Mouse (Mus musculus): Measurements from ENCODE around the gene Cdyl2. TPM values are rescaled to one million over a fixed set of nuclear protein-coding genes. Genes with fewer than 3 reads are reported as not detected.

Gene Cdyl2
- polyA plus RNA-seq, 1 experiment from 2014 or later, result 12.7 TPM

GRCm38 (mm10) chr8:116676174-116676573, 56.6 kb downstream of the Cdyl2 start:
- no peak overlapping the region for H3K4me2 ChIP-seq (replicated peaks)
- no peak overlapping the region for H3K4me3 ChIP-seq (replicated peaks; ENCODE audit: low read length)
- no peak for DNase-seq (ENCODE audit: low spot score)
- H3K27me3 ChIP-seq (ENCODE audit: control insufficient read depth, insufficient read depth, low read length), result no peaks in the 10 kb centered on the region
- H3K9ac ChIP-seq, result no peak overlapping the region
- ATAC-seq (ENCODE audit: low FRiP score), result no peak
- H3K36me3 ChIP-seq (replicated peaks; ENCODE audit: control insufficient read depth, insufficient read depth), result no peaks in the 10 kb centered on the region
- H3K9me3 ChIP-seq (ENCODE audit: control insufficient read depth, low read length), result no peaks in the 10 kb centered on the region
- no peaks in the 10 kb centered on the region for H3K4me1 ChIP-seq (replicated peaks; ENCODE audit: control insufficient read depth, insufficient read depth, low read length)
- H3K27ac ChIP-seq, result no peak overlapping the region
- 100% methylated on average over 1 of the region's 1 CpGs for WGBS

DNA sequence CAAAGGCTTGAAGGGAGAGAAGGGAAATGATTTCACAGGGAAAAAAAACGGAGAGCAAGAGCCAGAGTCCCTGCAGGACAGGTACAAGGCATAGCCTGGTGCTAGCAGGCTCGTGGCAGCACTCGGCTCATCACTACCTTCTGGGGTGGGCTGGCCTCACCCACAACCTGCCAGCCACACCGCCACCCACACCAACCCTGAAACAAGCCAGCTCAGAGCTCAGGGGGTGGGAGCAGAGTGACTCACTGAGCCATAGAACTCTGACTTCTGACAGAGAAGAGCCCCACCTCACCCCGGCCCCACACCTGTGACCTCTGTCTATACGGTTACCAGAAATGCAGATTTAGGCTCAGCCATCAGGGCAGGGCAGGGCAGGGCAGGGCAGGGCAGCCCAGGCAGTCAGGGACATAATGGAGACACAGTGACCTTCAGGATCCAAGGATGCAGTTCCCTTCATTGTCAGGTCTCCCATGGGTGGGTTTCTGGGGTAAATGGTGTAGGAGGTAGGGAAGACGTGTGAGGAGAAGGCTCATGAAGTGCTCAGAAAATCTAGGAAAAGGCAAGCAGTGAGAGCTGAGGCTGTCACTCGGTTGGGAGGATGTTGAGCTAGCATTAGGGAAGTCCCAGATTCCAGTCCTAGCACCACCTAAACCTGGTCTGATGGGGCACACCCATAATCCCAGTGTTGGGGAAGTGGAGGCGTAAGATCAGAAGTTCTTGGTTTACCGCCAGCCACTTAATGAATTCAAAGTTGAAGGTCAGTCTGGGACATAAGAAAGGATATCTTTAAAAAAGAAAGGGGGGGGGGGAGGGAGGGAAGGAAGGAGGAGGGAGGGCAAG, 58.6 kb downstream of the Cdyl2 start:
- no peak for DNase-seq (ENCODE audit: low spot score)
- Histone ChIP-seq H3K9me3 (ENCODE audit: control insufficient read depth, low read length) (peaks cover 3% of the 10 kb centered on the region; the same call in 1 of the 2 replicates), H3K36me3 (replicated peaks; ENCODE audit: control insufficient read depth, insufficient read depth) (no peaks in the 10 kb centered on the region), H3K9ac (no peak overlapping the region), H3K27me3 (ENCODE audit: control insufficient read depth, insufficient read depth, low read length) (no peaks in the 10 kb centered on the region), H3K4me3 (replicated peaks; ENCODE audit: low read length) (no peak overlapping the region), H3K4me2 (replicated peaks) (no peak overlapping the region), H3K4me1 (replicated peaks; ENCODE audit: control insufficient read depth, insufficient read depth, low read length) (no peaks in the 10 kb centered on the region), H3K27ac (no peak overlapping the region)
- no peak for ATAC-seq (ENCODE audit: low FRiP score)
- WGBS, result 80% methylated on average over 10 of the region's 10 CpGs

- DNase-seq (ENCODE audit: low spot score) (no peak), ATAC-seq (ENCODE audit: low FRiP score) (no peak)
- 85% methylated on average over 8 of the region's 8 CpGs for WGBS
- Histone ChIP-seq H3K4me3 (replicated peaks; ENCODE audit: low read length) (no peak overlapping the region), H3K27me3 (ENCODE audit: control insufficient read depth, insufficient read depth, low read length) (no peaks in the 10 kb centered on the region), H3K4me2 (replicated peaks) (no peak overlapping the region), H3K9me3 (ENCODE audit: control insufficient read depth, low read length) (peaks cover 5% of the 10 kb centered on the region; the same call in 1 of the 2 replicates), H3K27ac (no peak overlapping the region), H3K9ac (no peak overlapping the region), H3K4me1 (replicated peaks; ENCODE audit: control insufficient read depth, insufficient read depth, low read length) (no peaks in the 10 kb centered on the region), H3K36me3 (replicated peaks; ENCODE audit: control insufficient read depth, insufficient read depth) (no peaks in the 10 kb centered on the region)
Measured at GRCm38 (mm10) chr8:116673493-116673892, 59.3 kb downstream of the Cdyl2 start.

GRCm38 (mm10) chr8:116673052-116673451, 59.7 kb downstream of the Cdyl2 start:
- H3K27me3 ChIP-seq (ENCODE audit: control insufficient read depth, insufficient read depth, low read length), result no peaks in the 10 kb centered on the region
- no peak overlapping the region for H3K27ac ChIP-seq
- H3K4me1 ChIP-seq (replicated peaks; ENCODE audit: control insufficient read depth, insufficient read depth, low read length), result no peaks in the 10 kb centered on the region
- peaks cover 5% of the 10 kb centered on the region; the same call in 1 of the 2 replicates for H3K9me3 ChIP-seq (ENCODE audit: control insufficient read depth, low read length)
- no peaks in the 10 kb centered on the region for H3K36me3 ChIP-seq (replicated peaks; ENCODE audit: control insufficient read depth, insufficient read depth)
- no peak overlapping the region for H3K9ac ChIP-seq
- WGBS, result 93% methylated on average over 4 of the region's 4 CpGs
- DNase-seq (ENCODE audit: low spot score) (no peak), ATAC-seq (ENCODE audit: low FRiP score) (no peak)
- no peak overlapping the region for H3K4me3 ChIP-seq (replicated peaks; ENCODE audit: low read length)
- no peak overlapping the region for H3K4me2 ChIP-seq (replicated peaks)

- ATAC-seq (ENCODE audit: low FRiP score) (no peak), DNase-seq (ENCODE audit: low spot score) (no peak)
- Histone ChIP-seq H3K9me3 (ENCODE audit: control insufficient read depth, low read length) (peaks cover 5% of the 10 kb centered on the region; the same call in 1 of the 2 replicates), H3K27me3 (ENCODE audit: control insufficient read depth, insufficient read depth, low read length) (no peaks in the 10 kb centered on the region), H3K27ac (no peak overlapping the region), H3K36me3 (replicated peaks; ENCODE audit: control insufficient read depth, insufficient read depth) (no peaks in the 10 kb centered on the region), H3K9ac (no peak overlapping the region), H3K4me1 (replicated peaks; ENCODE audit: control insufficient read depth, insufficient read depth, low read length) (no peaks in the 10 kb centered on the region), H3K4me2 (replicated peaks) (no peak overlapping the region), H3K4me3 (replicated peaks; ENCODE audit: low read length) (no peak overlapping the region)
- WGBS, result 72% methylated on average over 5 of the region's 5 CpGs
Measured at GRCm38 (mm10) chr8:116671543-116671942, 61.2 kb downstream of the Cdyl2 start.

GRCm38 (mm10) chr8:116670604-116671003, 62.2 kb downstream of the Cdyl2 start:
- Histone ChIP-seq H3K27me3 (ENCODE audit: control insufficient read depth, insufficient read depth, low read length) (no peaks in the 10 kb centered on the region), H3K4me1 (replicated peaks; ENCODE audit: control insufficient read depth, insufficient read depth, low read length) (no peaks in the 10 kb centered on the region), H3K4me2 (replicated peaks) (no peak overlapping the region), H3K9me3 (ENCODE audit: control insufficient read depth, low read length) (peaks cover 5% of the 10 kb centered on the region; the same call in 1 of the 2 replicates), H3K4me3 (replicated peaks; ENCODE audit: low read length) (no peak overlapping the region), H3K27ac (no peak overlapping the region), H3K9ac (no peak overlapping the region), H3K36me3 (replicated peaks; ENCODE audit: control insufficient read depth, insufficient read depth) (no peaks in the 10 kb centered on the region)
- 92% methylated on average over 7 of the region's 7 CpGs for WGBS
- ATAC-seq (ENCODE audit: low FRiP score) (no peak), DNase-seq (ENCODE audit: low spot score) (no peak)

DNA sequence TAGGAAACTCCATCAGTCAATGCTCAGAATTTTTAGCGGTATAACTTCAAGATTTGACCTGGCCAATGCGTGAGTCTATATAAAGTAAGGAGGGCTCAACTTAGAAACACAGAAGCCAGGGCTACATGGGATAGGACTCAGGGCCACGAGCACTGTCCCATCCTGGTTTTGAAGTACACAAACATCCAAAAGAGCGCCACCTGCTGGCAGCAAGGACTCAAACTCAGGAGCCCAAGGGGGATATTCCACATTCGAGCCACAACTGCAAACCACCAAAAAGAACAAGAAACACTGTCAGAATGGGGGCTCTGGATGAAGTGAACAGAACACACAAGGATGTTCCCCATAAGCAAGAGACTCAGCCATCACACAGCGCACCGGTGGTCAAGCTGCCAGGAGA, 63.8 kb downstream of the Cdyl2 start:
- no peak for DNase-seq (ENCODE audit: low spot score)
- H3K4me3 ChIP-seq (replicated peaks; ENCODE audit: low read length), result no peak overlapping the region
- no peaks in the 10 kb centered on the region for H3K36me3 ChIP-seq (replicated peaks; ENCODE audit: control insufficient read depth, insufficient read depth)
- no peaks in the 10 kb centered on the region for H3K4me1 ChIP-seq (replicated peaks; ENCODE audit: control insufficient read depth, insufficient read depth, low read length)
- H3K27me3 ChIP-seq (ENCODE audit: control insufficient read depth, insufficient read depth, low read length), result no peaks in the 10 kb centered on the region
- no peak overlapping the region for H3K9ac ChIP-seq
- H3K9me3 ChIP-seq (ENCODE audit: control insufficient read depth, low read length), result peaks cover 5% of the 10 kb centered on the region; the same call in 1 of the 2 replicates
- H3K4me2 ChIP-seq (replicated peaks), result no peak overlapping the region
- ATAC-seq (ENCODE audit: low FRiP score), result no peak
- no peak overlapping the region for H3K27ac ChIP-seq
- 93% methylated on average over 7 of the region's 7 CpGs for WGBS

DNA sequence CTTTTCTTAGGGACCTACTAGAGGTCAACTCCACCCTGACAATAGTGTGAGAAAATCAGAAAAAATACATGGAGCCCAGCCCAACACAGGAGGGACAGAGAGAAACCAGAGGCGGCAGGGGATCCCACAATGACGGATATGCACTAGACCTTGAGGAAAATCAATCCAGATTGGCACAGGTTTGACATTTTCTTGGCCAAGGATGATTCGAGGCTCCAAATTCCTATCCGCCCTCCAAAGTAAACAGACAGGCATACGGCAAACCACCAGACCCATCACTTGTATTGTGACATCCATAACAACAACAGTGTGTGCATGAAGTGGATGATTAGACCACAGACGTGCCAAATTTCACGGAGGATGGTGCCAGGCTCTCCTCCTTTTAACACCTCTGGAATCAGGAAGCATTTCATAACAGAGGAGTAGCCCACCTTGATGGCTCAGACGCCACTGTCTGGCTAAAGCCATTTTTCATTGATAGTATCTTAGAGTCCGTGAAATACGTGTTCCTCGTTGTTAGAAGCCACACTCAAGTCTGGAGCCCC, 65.9 kb downstream of the Cdyl2 start:
- no peak for DNase-seq (ENCODE audit: low spot score)
- peaks cover 5% of the 10 kb centered on the region; the same call in 1 of the 2 replicates for H3K9me3 ChIP-seq (ENCODE audit: control insufficient read depth, low read length)
- no peak overlapping the region for H3K4me3 ChIP-seq (replicated peaks; ENCODE audit: low read length)
- H3K27me3 ChIP-seq (ENCODE audit: control insufficient read depth, insufficient read depth, low read length), result no peaks in the 10 kb centered on the region
- H3K4me2 ChIP-seq (replicated peaks), result no peak overlapping the region
- H3K4me1 ChIP-seq (replicated peaks; ENCODE audit: control insufficient read depth, insufficient read depth, low read length), result no peaks in the 10 kb centered on the region
- WGBS, result 83% methylated on average over 11 of the region's 11 CpGs
- no peak for ATAC-seq (ENCODE audit: low FRiP score)
- H3K27ac ChIP-seq, result no peak overlapping the region
- no peaks in the 10 kb centered on the region for H3K36me3 ChIP-seq (replicated peaks; ENCODE audit: control insufficient read depth, insufficient read depth)
- no peak overlapping the region for H3K9ac ChIP-seq

- Histone ChIP-seq H3K9ac (no peak overlapping the region), H3K27ac (no peak overlapping the region), H3K9me3 (ENCODE audit: control insufficient read depth, low read length) (no peaks in the 10 kb centered on the region), H3K4me1 (replicated peaks; ENCODE audit: control insufficient read depth, insufficient read depth, low read length) (no peaks in the 10 kb centered on the region), H3K4me3 (replicated peaks; ENCODE audit: low read length) (no peak overlapping the region), H3K4me2 (replicated peaks) (no peak overlapping the region), H3K27me3 (ENCODE audit: control insufficient read depth, insufficient read depth, low read length) (no peaks in the 10 kb centered on the region), H3K36me3 (replicated peaks; ENCODE audit: control insufficient read depth, insufficient read depth) (no peaks in the 10 kb centered on the region)
- 96% methylated on average over 1 of the region's 1 CpGs for WGBS
- no peak for DNase-seq (ENCODE audit: low spot score)
- no peak for ATAC-seq (ENCODE audit: low FRiP score)
Measured at GRCm38 (mm10) chr8:116661521-116661920, 71.3 kb downstream of the Cdyl2 start.

Measured in hindbrain, embryonic 14.5 days (tissue).